Mouse (Mus musculus): ENCODE results near the gene Utp4.

DNA sequence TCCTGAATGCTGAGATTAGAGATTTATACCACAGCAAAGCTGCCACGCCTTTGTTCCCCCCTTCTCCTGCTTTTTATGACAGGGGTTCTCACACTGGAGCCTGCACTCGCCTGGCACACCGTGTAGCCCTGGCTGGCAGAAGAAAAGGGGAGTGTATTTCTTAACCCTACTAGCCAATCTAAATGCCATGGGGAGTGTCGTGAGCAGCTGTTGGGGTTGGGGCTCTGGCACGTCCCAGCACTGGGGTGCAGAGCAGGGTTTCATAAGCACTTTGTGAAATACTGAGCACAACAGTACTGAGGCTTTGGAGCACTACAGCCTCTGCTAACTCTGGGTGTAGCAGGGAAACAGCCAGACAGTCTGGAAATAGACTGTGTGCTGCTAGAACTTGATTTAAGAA, 6.0 kb downstream of the Utp4 start:
- TF ChIP-seq POLR2A (IDR thresholded peaks at IDR 0.05; ENCODE audit: insufficient read depth, low read depth, low read length) (no peak), CTCF (IDR thresholded peaks at IDR 0.05) (no peak)

Data from heart, adult 2 months (tissue).